30 mouse cellular contexts compared by ENCODE assay signal in the genomic region with DNA sequence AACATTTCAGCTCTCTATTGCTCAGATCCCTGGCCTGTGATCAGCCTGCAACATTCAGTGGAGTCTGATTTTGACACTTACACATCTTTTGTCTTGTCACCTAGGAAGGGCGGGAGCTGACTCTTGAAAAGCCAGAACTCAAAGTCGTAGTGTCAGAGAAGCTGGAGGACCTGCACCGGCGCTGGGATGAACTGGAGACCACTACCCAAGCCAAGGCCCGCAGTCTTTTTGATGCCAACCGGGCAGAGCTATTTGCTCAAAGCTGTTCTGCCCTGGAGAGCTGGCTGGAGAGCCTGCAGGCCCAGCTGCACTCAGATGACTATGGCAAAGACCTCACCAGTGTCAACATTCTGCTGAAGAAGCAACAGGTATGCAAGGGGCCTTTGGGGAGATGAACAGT. TPM values are rescaled to one million over a fixed set of nuclear protein-coding genes. Genes with fewer than 3 reads are reported as not detected.
"Had no signal": no experiment of that assay in that cellular context is flagged by ENCODE, and none has a peak within 500 bp of the region (broad histone marks: within the 10 kb centered on the region; RNA-seq: fewer than 3 reads in every experiment).

No protein-coding gene starts in this region.

- DNase-seq: gastrocnemius, adult 2 months; gastrocnemius, postnatal 10 days; gastrocnemius, postnatal 25 days; heart, postnatal 10 days; heart, postnatal 4 days; kidney, adult 18-20 months; kidney, adult 8-10 months; kidney, postnatal 10 days; kidney, postnatal 4 days; liver; liver, embryonic 13.5 days; liver, postnatal 0 days had no signal

- H3K4me1 ChIP-seq: hindbrain, embryonic 10.5 days; hindbrain, embryonic 12.5 days; limb, embryonic 10.5 days; liver, embryonic 13.5 days; liver, embryonic 15.5 days had no signal

- H3K36me3 ChIP-seq: liver, embryonic 13.5 days; liver, embryonic 15.5 days had no signal

- H3K27ac ChIP-seq: gastrocnemius, adult 2 months; heart, adult 2 months; hindbrain, embryonic 10.5 days; hindbrain, embryonic 12.5 days; hindbrain, embryonic 14.5 days; intestine, embryonic 15.5 days; layer of hippocampus, adult 2 months; left cerebral cortex, adult 2 months; limb, embryonic 10.5 days; limb, embryonic 12.5 days; liver, embryonic 13.5 days; liver, embryonic 15.5 days had no signal

- H3K4me2 ChIP-seq: heart, embryonic 12.5 days; hindbrain, embryonic 12.5 days; hindbrain, embryonic 14.5 days; intestine, embryonic 15.5 days; limb, embryonic 12.5 days; liver, embryonic 11.5 days; liver, embryonic 13.5 days; liver, embryonic 15.5 days had no signal

- ATAC-seq: hindbrain, embryonic 16.5 days; inflammation-experienced regulatory T-cells, adult 6 months; intestine, embryonic 15.5 days; intestine, postnatal 0 days; liver, postnatal 0 days had no signal

- H3K9ac ChIP-seq: heart, embryonic 12.5 days; hindbrain, embryonic 12.5 days; hindbrain, embryonic 14.5 days; intestine, embryonic 15.5 days; limb, embryonic 12.5 days; liver, embryonic 13.5 days; liver, embryonic 15.5 days; liver, postnatal 0 days had no signal

- H3K27me3 ChIP-seq: heart, embryonic 12.5 days; hindbrain, embryonic 12.5 days; intestine, embryonic 15.5 days; limb, embryonic 12.5 days; liver, embryonic 13.5 days; liver, embryonic 15.5 days had no signal

- H3K4me3 ChIP-seq: gastrocnemius, adult 2 months; heart, adult 2 months; heart, embryonic 12.5 days; hindbrain, embryonic 10.5 days; hindbrain, embryonic 12.5 days; intestine, embryonic 15.5 days; layer of hippocampus, adult 2 months; left cerebral cortex, adult 2 months; limb, embryonic 10.5 days; limb, embryonic 12.5 days; liver, embryonic 13.5 days; liver, embryonic 15.5 days had no signal

- H3K9me3 ChIP-seq: heart, embryonic 12.5 days; hindbrain, embryonic 10.5 days; hindbrain, embryonic 12.5 days; intestine, embryonic 15.5 days; limb, embryonic 10.5 days; limb, embryonic 12.5 days; liver, embryonic 13.5 days; liver, embryonic 15.5 days had no signal

RNA-seq across cellular contexts. Expression of gene Sptbn2, which starts 31.3 kb away (rescaled TPM):
- total RNA-seq: granulocyte monocyte progenitor cell, adult 5-6 weeks had no signal

RNA-seq across cellular contexts. Expression of gene Gm960, which starts 43.8 kb away (rescaled TPM):
- total RNA-seq: gastrocnemius, postnatal 25 days; gastrocnemius, postnatal 4 days; granulocyte monocyte progenitor cell, adult 5-6 weeks; heart, adult 2 months; heart, postnatal 10 days; heart, postnatal 25 days had no signal
- polyA plus RNA-seq: heart, adult 2 months; inflammation-experienced regulatory T-cells, adult 6 months; liver, embryonic 13.5 days had no signal
